Mouse (Mus musculus) CD4-positive helper T cell, adult 2 months (primary cell): ENCODE results near the gene Gsk3a.

Experiments used
- DNase-seq: peaks from one replicate; pipeline ENCODE4 v3.0.0-alpha.2; 2012; ENCODE audit warnings: low read depth, missing footprints, low spot score

Gsk3a gene

GRCm38 (mm10) chr7:25249314-25250140 lies 11.9 kb upstream of the Gsk3a start:
- DNase-seq: peak; percentile 82

GRCm38 (mm10) chr7:25248846-25249313 lies 11.2 kb upstream of the Gsk3a start:
- DNase-seq: no peak

GRCm38 (mm10) chr7:25248018-25248647 lies 10.5 kb upstream of the Gsk3a start:
- DNase-seq: no peak

- no peak for DNase-seq
Observed at GRCm38 (mm10) chr7:25247498-25247897, 9.8 kb upstream of the Gsk3a start.

- DNase-seq: no peak
Observed at GRCm38 (mm10) chr7:25246759-25247137, 9.1 kb upstream of the Gsk3a start.

GRCm38 (mm10) chr7:25246079-25246758 lies 8.6 kb upstream of the Gsk3a start:
- no peak for DNase-seq

GRCm38 (mm10) chr7:25244562-25245369 lies 7.1 kb upstream of the Gsk3a start:
- DNase-seq: no peak

- no peak for DNase-seq
Observed at GRCm38 (mm10) chr7:25243361-25243760, 5.7 kb upstream of the Gsk3a start.

GRCm38 (mm10) chr7:25241062-25241461 lies 3.4 kb upstream of the Gsk3a start:
- DNase-seq: no peak

- no peak for DNase-seq
Observed at GRCm38 (mm10) chr7:25240631-25241030, 3.0 kb upstream of the Gsk3a start.

GRCm38 (mm10) chr7:25238829-25239623 lies 1.4 kb upstream of the Gsk3a start:
- peak; percentile 94 for DNase-seq

GRCm38 (mm10) chr7:25238015-25238706 lies 510 bp upstream of the Gsk3a start:
- peak; percentile 97 for DNase-seq

- no peak for DNase-seq
Observed at GRCm38 (mm10) chr7:25235526-25235925, 2.1 kb downstream of the Gsk3a start.

- DNase-seq: peak; percentile 37
Observed at GRCm38 (mm10) chr7:25233061-25233460, 4.6 kb downstream of the Gsk3a start.

- DNase-seq: no peak
Observed at GRCm38 (mm10) chr7:25232101-25232648, 5.5 kb downstream of the Gsk3a start.

- no peak for DNase-seq
Observed at GRCm38 (mm10) chr7:25230690-25231285, 6.9 kb downstream of the Gsk3a start.

GRCm38 (mm10) chr7:25227523-25228300 lies 9.9 kb downstream of the Gsk3a start:
- no peak for DNase-seq

GRCm38 (mm10) chr7:25222275-25222967 lies 15.2 kb downstream of the Gsk3a start:
- no peak for DNase-seq
